Mouse (Mus musculus) heart, embryonic 15.5 days (tissue): ENCODE results near the gene Sema4f. TPM values are rescaled to one million over a fixed set of nuclear protein-coding genes. Genes with fewer than 3 reads are reported as not detected.

ENCODE experiments used
- ATAC-seq: fragments of 200-750 bp; cut with Nextera tagmentation; replicated peaks from 2 replicates; pipeline ENCODE4 v1.8.0; 2017; ENCODE audit warnings: low read depth, moderate TSS enrichment; ENCODE audit not compliant: insufficient number of reproducible peaks, insufficient read depth, low FRiP score
- H3K27ac ChIP-seq: fragments of 300-500 bp; sonication (generic); 2 replicates; pipeline ENCODE4 v1.5.1; 2015; ENCODE audit warnings: mild to moderate bottlenecking, inconsistent platforms
- H3K27me3 ChIP-seq: fragments of 300-500 bp; sonication (generic); 2 replicates; pipeline ENCODE4 v1.6.1; 2015; ENCODE audit warnings: inconsistent platforms
- H3K36me3 ChIP-seq: fragments of 300-500 bp; sonication (generic); 2 replicates; pipeline ENCODE4 v1.6.1; 2015; ENCODE audit warnings: mild to moderate bottlenecking, inconsistent platforms
- H3K4me1 ChIP-seq: fragments of 300-500 bp; sonication (generic); replicated peaks from 2 replicates; pipeline ENCODE4 v1.6.1; 2015; ENCODE audit warnings: inconsistent platforms
- H3K4me2 ChIP-seq: fragments of 300-500 bp; sonication (generic); 2 replicates; pipeline ENCODE4 v1.6.1; 2015; ENCODE audit warnings: inconsistent platforms, mild to moderate bottlenecking, moderate library complexity
- H3K4me3 ChIP-seq: fragments of 300-500 bp; sonication (generic); 2 replicates; pipeline ENCODE4 v1.5.1; 2015; ENCODE audit warnings: mild to moderate bottlenecking, inconsistent platforms
- H3K9ac ChIP-seq: fragments of 300-500 bp; sonication (generic); 2 replicates; pipeline ENCODE4 v1.6.1; 2015; ENCODE audit warnings: mild to moderate bottlenecking, inconsistent platforms
- H3K9me3 ChIP-seq: fragments of 300-500 bp; sonication (generic); replicated peaks from 2 replicates; pipeline ENCODE4 v1.6.1; 2016; ENCODE audit warnings: inconsistent platforms
- WGBS: fragments of 180-500 bp; shearing (Covaris S2); methylation state at CpG from one replicate; pipeline ENCODE4 v1.1.7; 2015; ENCODE audit warnings: mixed read lengths; 5-methylcytosine and 5-hydroxymethylcytosine counted together
- polyA plus RNA-seq: library from polyadenylated mRNA; unstranded; fragments of >200 nt; fragmentation: Nextera tagmentation; extraction: Ambion mirVana; gene quantifications from 2 replicates; pipeline ENCODE4 v1.2.1, GENCODE M21; 2015

Gene Sema4f
- polyA plus RNA-seq, 1 experiment from 2014 or later = 0.37 TPM

DNA sequence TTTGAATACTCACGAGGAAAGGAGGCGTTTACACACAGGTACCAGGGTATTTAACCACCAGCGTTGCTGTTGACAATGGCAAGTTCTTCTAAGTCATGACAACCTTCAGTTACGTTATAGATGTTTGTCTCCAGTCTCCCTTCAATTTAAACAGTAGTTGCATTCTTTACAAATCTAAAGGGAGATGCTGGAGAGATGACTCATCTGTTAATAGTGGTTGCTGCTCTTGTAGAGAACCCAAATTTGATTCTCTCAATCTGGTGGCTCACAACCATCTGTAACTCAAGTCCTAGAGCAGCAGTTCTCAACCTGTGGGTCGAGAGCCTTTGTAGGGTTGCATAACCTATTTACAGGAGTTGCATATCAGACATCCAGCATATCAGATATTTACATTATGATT is 71.1 kb downstream of the Sema4f start:
- no peak overlapping the region for H3K4me3 ChIP-seq
- 66% methylated on average over 5 of the region's 5 CpGs for WGBS
- no peak overlapping the region for H3K9ac ChIP-seq
- H3K4me1 ChIP-seq = 0 out of 2 replicates have a peak, but pooled peaks cover 2% of the 10 kb centered on the region
- H3K36me3 ChIP-seq = no peaks in the 10 kb centered on the region
- no peak overlapping the region for H3K4me2 ChIP-seq
- ATAC-seq = no peak
- no peak overlapping the region for H3K27ac ChIP-seq
- H3K27me3 ChIP-seq = no peaks in the 10 kb centered on the region
- no peaks in the 10 kb centered on the region for H3K9me3 ChIP-seq

- no peak for ATAC-seq
- H3K36me3 ChIP-seq = no peaks in the 10 kb centered on the region
- H3K9ac ChIP-seq = no peak overlapping the region
- H3K9me3 ChIP-seq = no peaks in the 10 kb centered on the region
- H3K27me3 ChIP-seq = no peaks in the 10 kb centered on the region
- no peak overlapping the region for H3K4me2 ChIP-seq
- 62% methylated on average over 8 of the region's 8 CpGs for WGBS
- H3K27ac ChIP-seq = no peak overlapping the region
- no peak overlapping the region for H3K4me3 ChIP-seq
- peaks cover 14% of the 10 kb centered on the region for H3K4me1 ChIP-seq
Measured at GRCm38 (mm10) chr6:82863380-82863874, 76.1 kb downstream of the Sema4f start.

- ATAC-seq = peak; percentile 24; the same call in 1 of the 2 replicates
- no peak overlapping the region for H3K4me3 ChIP-seq
- H3K4me1 ChIP-seq = peaks cover 14% of the 10 kb centered on the region
- 36% methylated on average over 7 of the region's 7 CpGs for WGBS
- no peak overlapping the region for H3K27ac ChIP-seq
- no peaks in the 10 kb centered on the region for H3K36me3 ChIP-seq
- no peak overlapping the region for H3K4me2 ChIP-seq
- no peaks in the 10 kb centered on the region for H3K27me3 ChIP-seq
- no peaks in the 10 kb centered on the region for H3K9me3 ChIP-seq
- H3K9ac ChIP-seq = no peak overlapping the region; the same call in 1 of the 2 replicates
Measured at GRCm38 (mm10) chr6:82862475-82862874, 77.1 kb downstream of the Sema4f start.

- Histone ChIP-seq H3K4me3 (no peak overlapping the region), H3K4me2 (no peak overlapping the region), H3K4me1 (peaks cover 14% of the 10 kb centered on the region), H3K36me3 (no peaks in the 10 kb centered on the region), H3K9ac (no peak overlapping the region), H3K9me3 (no peaks in the 10 kb centered on the region), H3K27me3 (no peaks in the 10 kb centered on the region), H3K27ac (no peak overlapping the region)
- 51% methylated on average over 3 of the region's 3 CpGs for WGBS
- no peak for ATAC-seq
Measured at GRCm38 (mm10) chr6:82862042-82862441, 77.5 kb downstream of the Sema4f start.

Other genes with a start within 250 kb of the Sema4f start
- gene Pole4, start 234.4 kb downstream of the Sema4f start, polyA plus RNA-seq = 78.0 and 81.7 TPM in 2 replicates
- 30.2 and 31.0 TPM in 2 replicates for gene Hk2, start 165.3 kb downstream of the Sema4f start, polyA plus RNA-seq
- gene M1ap, start 7.1 kb upstream of the Sema4f start, polyA plus RNA-seq = 0.57 and 1.0 TPM in 2 replicates
- 7.1 and 10.8 TPM in 2 replicates for gene Dok1, start 93.7 kb upstream of the Sema4f start, polyA plus RNA-seq
- 7.5 and 11.9 TPM in 2 replicates for gene Loxl3, start 94.4 kb upstream of the Sema4f start, polyA plus RNA-seq
- gene Aup1, start 114.8 kb upstream of the Sema4f start, polyA plus RNA-seq = 110 and 136 TPM in 2 replicates
- gene Htra2, start 115.5 kb upstream of the Sema4f start, polyA plus RNA-seq = 71.2 and 83.4 TPM in 2 replicates
- 0.28 and 1.1 TPM in 2 replicates for gene Dqx1, start 118.1 kb upstream of the Sema4f start, polyA plus RNA-seq
- 0.37 and 1.5 TPM in 2 replicates for gene Tlx2, start 130.5 kb upstream of the Sema4f start, polyA plus RNA-seq
- 13.8 and 18.6 TPM in 2 replicates for gene Pcgf1, start 138.1 kb upstream of the Sema4f start, polyA plus RNA-seq
- gene Lbx2, start 146.6 kb upstream of the Sema4f start, polyA plus RNA-seq = 0.42 and 0.48 TPM in 2 replicates
- gene Ccdc142, start 161.8 kb upstream of the Sema4f start, polyA plus RNA-seq = 2.3 and 2.4 TPM in 2 replicates
- 1.9 and 2.6 TPM in 2 replicates for gene Gm42688, start 161.8 kb upstream of the Sema4f start, polyA plus RNA-seq
- gene Mrpl53, start 169.3 kb upstream of the Sema4f start, polyA plus RNA-seq = 136 and 164 TPM in 2 replicates
- 17.6 and 27.8 TPM in 2 replicates for gene Mogs, start 175.7 kb upstream of the Sema4f start, polyA plus RNA-seq
- 81.9 and 99.5 TPM in 2 replicates for gene Wbp1, start 181.8 kb upstream of the Sema4f start, polyA plus RNA-seq
- 7.4 and 9.2 TPM in 2 replicates for gene Ino80b, start 185.7 kb upstream of the Sema4f start, polyA plus RNA-seq
- gene Rtkn, start 195.7 kb upstream of the Sema4f start, polyA plus RNA-seq = 19.3 and 26.2 TPM in 2 replicates
- 3.4 and 4.3 TPM in 2 replicates for gene Wdr54, start 216.6 kb upstream of the Sema4f start, polyA plus RNA-seq
- 0.91 and 1.6 TPM in 2 replicates for gene 1700003E16Rik, start 216.6 kb upstream of the Sema4f start, polyA plus RNA-seq
- gene Dctn1, start 226.2 kb upstream of the Sema4f start, polyA plus RNA-seq = 60.3 and 82.8 TPM in 2 replicates